10 mouse cellular contexts compared by ENCODE assay signal in the genomic region with DNA sequence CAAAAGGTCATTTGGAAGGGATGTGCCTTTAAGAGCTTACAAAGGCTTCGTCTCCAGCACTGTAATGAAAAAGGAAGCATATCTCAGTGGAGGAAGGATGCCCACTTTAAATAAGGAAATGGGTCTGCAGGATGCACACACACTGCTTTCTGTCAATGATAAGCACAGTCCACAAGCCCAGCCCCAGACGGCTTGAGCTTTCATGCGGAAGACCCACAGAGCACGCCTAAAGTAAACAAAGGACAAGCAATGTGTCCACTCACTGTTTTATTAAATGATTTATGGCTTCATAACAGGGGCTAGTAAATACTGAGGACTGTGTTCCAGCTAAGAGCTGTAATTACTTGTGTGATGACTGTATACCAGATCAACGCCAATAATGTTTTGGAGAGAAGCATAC.
DNase-seq lines count a peak whose midpoint lies in the region; ATAC-seq and TF ChIP-seq lines count a peak whose summit lies in the region.
"Had no signal": no experiment of that assay in that cellular context is flagged by ENCODE, and none has a peak within 500 bp of the region (broad histone marks: within the 10 kb centered on the region; RNA-seq: fewer than 3 reads in every experiment).

No protein-coding gene starts in this region.

- no peak for DNase-seq in midbrain, embryonic 11.5 days (ENCODE audit: low spot score, missing footprints)
- DNase-seq in midbrain, embryonic 10.5 days (ENCODE audit: low spot score), result no peak
- DNase-seq in hindbrain, embryonic 14.5 days (ENCODE audit: low spot score), result no peak
- no peak for DNase-seq in stomach, postnatal 0 days (ENCODE audit: low spot score)
- DNase-seq in left cerebral cortex, adult 11 months (ENCODE audit: low spot score), result no peak
- no peak for DNase-seq in right cerebral cortex, adult 2 months (ENCODE audit: low spot score in 2 of 2)
- DNase-seq in ovary, adult 18-20 months (ENCODE audit: low spot score), result no peak
- DNase-seq: right cerebral cortex, postnatal 4 days had no signal

- 41% methylated on average over 5 of the region's 5 CpGs for WGBS in midbrain, embryonic 11.5 days
- WGBS in midbrain, embryonic 10.5 days, result 49% methylated on average over 5 of the region's 5 CpGs
- WGBS in hindbrain, embryonic 14.5 days, result 20% methylated on average over 5 of the region's 5 CpGs
- 13% methylated on average over 5 of the region's 5 CpGs for WGBS in liver, embryonic 16.5 days (ENCODE audit: insufficient replicate concordance)
- WGBS in stomach, postnatal 0 days, result 22% methylated on average over 5 of the region's 5 CpGs

- H3K4me3 ChIP-seq in midbrain, embryonic 11.5 days (ENCODE audit: low read depth, low read length), result no peak overlapping the region
- H3K4me3 ChIP-seq in midbrain, embryonic 10.5 days, result no peak overlapping the region
- no peak overlapping the region for H3K4me3 ChIP-seq in hindbrain, embryonic 14.5 days (replicated peaks; ENCODE audit: low read length)
- H3K4me3 ChIP-seq in liver, embryonic 16.5 days (ENCODE audit: low read depth, low read length), result no peak overlapping the region
- no peak overlapping the region for H3K4me3 ChIP-seq in stomach, postnatal 0 days (ENCODE audit: low read depth, low read length)

- H3K9ac ChIP-seq in midbrain, embryonic 11.5 days (ENCODE audit: low read length), result no peak overlapping the region
- no peak overlapping the region for H3K9ac ChIP-seq in hindbrain, embryonic 14.5 days
- no peak overlapping the region for H3K9ac ChIP-seq in liver, embryonic 16.5 days (ENCODE audit: low read depth, low read length)
- H3K9ac ChIP-seq in stomach, postnatal 0 days (ENCODE audit: low read length), result no peak overlapping the region

- peak; percentile 33; the same call in 1 of the 2 replicates for ATAC-seq in midbrain, embryonic 11.5 days (ENCODE audit: low FRiP score)
- 0 out of 2 replicates have a peak, but pooled peaks have one; percentile 46 for ATAC-seq in hindbrain, embryonic 14.5 days (ENCODE audit: low FRiP score)
- ATAC-seq in liver, embryonic 16.5 days (ENCODE audit: low read depth), result peak; percentile 41
- ATAC-seq in stomach, postnatal 0 days (ENCODE audit: low FRiP score, low TSS enrichment), result peak; percentile 66
- ATAC-seq: Patski had no signal

- no peaks in the 10 kb centered on the region for H3K4me1 ChIP-seq in midbrain, embryonic 11.5 days (ENCODE audit: control insufficient read depth, insufficient read depth, low read length)
- peaks cover 5% of the 10 kb centered on the region; the same call in 1 of the 2 replicates for H3K4me1 ChIP-seq in midbrain, embryonic 10.5 days
- H3K4me1 ChIP-seq in hindbrain, embryonic 14.5 days (replicated peaks; ENCODE audit: control insufficient read depth, insufficient read depth, low read length), result no peaks in the 10 kb centered on the region
- no peaks in the 10 kb centered on the region for H3K4me1 ChIP-seq in liver, embryonic 16.5 days (ENCODE audit: control insufficient read depth, low read depth, low read length)
- no peaks in the 10 kb centered on the region for H3K4me1 ChIP-seq in stomach, postnatal 0 days (replicated peaks; ENCODE audit: control insufficient read depth, insufficient read depth)

- peak; percentile 13 for TF ChIP-seq EP300 in stomach, postnatal 0 days (optimal IDR thresholded peaks at IDR 0.05)

- H3K27ac ChIP-seq in midbrain, embryonic 11.5 days (ENCODE audit: low read depth, low read length), result no peak overlapping the region
- H3K27ac ChIP-seq in midbrain, embryonic 10.5 days (replicated peaks), result no peak overlapping the region
- H3K27ac ChIP-seq in hindbrain, embryonic 14.5 days, result no peak overlapping the region
- no peak overlapping the region for H3K27ac ChIP-seq in liver, embryonic 16.5 days (ENCODE audit: low read length)
- H3K27ac ChIP-seq in stomach, postnatal 0 days (replicated peaks), result no peak overlapping the region

- H3K9me3 ChIP-seq in midbrain, embryonic 11.5 days (ENCODE audit: control insufficient read depth, low read length), result no peaks in the 10 kb centered on the region
- no peaks in the 10 kb centered on the region for H3K9me3 ChIP-seq in midbrain, embryonic 10.5 days (replicated peaks)
- no peaks in the 10 kb centered on the region for H3K9me3 ChIP-seq in hindbrain, embryonic 14.5 days (ENCODE audit: control insufficient read depth, low read length)
- H3K9me3 ChIP-seq in liver, embryonic 16.5 days (replicated peaks; ENCODE audit: control insufficient read depth, low read length), result no peaks in the 10 kb centered on the region
- H3K9me3 ChIP-seq in stomach, postnatal 0 days (ENCODE audit: control insufficient read depth, low read length), result no peaks in the 10 kb centered on the region

- no peak overlapping the region for H3K4me2 ChIP-seq in midbrain, embryonic 11.5 days
- no peak overlapping the region for H3K4me2 ChIP-seq in hindbrain, embryonic 14.5 days (replicated peaks)
- no peak overlapping the region for H3K4me2 ChIP-seq in liver, embryonic 16.5 days (ENCODE audit: low read depth, low read length)
- H3K4me2 ChIP-seq in stomach, postnatal 0 days (replicated peaks; ENCODE audit: low read depth), result no peak overlapping the region

- TF ChIP-seq CTCF in stomach, postnatal 0 days (IDR thresholded peaks at IDR 0.05; ENCODE audit: low read depth), result no peak

- H3K36me3 ChIP-seq in midbrain, embryonic 11.5 days (ENCODE audit: control insufficient read depth, insufficient read depth, low read length), result no peaks in the 10 kb centered on the region
- H3K36me3 ChIP-seq in midbrain, embryonic 10.5 days, result no peaks in the 10 kb centered on the region
- H3K36me3 ChIP-seq in hindbrain, embryonic 14.5 days (replicated peaks; ENCODE audit: control insufficient read depth, insufficient read depth), result no peaks in the 10 kb centered on the region
- H3K36me3 ChIP-seq in liver, embryonic 16.5 days (ENCODE audit: control insufficient read depth, insufficient read depth), result no peaks in the 10 kb centered on the region
- H3K36me3 ChIP-seq in stomach, postnatal 0 days (ENCODE audit: control insufficient read depth, insufficient read depth, low read length), result no peaks in the 10 kb centered on the region

- no peaks in the 10 kb centered on the region for H3K27me3 ChIP-seq in midbrain, embryonic 11.5 days (ENCODE audit: control insufficient read depth, insufficient read depth, low read length)
- no peaks in the 10 kb centered on the region for H3K27me3 ChIP-seq in midbrain, embryonic 10.5 days (ENCODE audit: low read depth, poor library complexity, severe bottlenecking)
- no peaks in the 10 kb centered on the region for H3K27me3 ChIP-seq in hindbrain, embryonic 14.5 days (ENCODE audit: control insufficient read depth, insufficient read depth, low read length)
- no peaks in the 10 kb centered on the region for H3K27me3 ChIP-seq in liver, embryonic 16.5 days (ENCODE audit: control insufficient read depth, insufficient read depth, low read depth, low read length)
- no peaks in the 10 kb centered on the region for H3K27me3 ChIP-seq in stomach, postnatal 0 days (ENCODE audit: control insufficient read depth, insufficient read depth, low read length)
- H3K27me3 ChIP-seq: Patski had no signal
